Mouse (Mus musculus) midbrain, postnatal 0 days (tissue): ENCODE measurements around the gene Platr17. TPM values are rescaled to one million over a fixed set of nuclear protein-coding genes. Genes with fewer than 3 reads are reported as not detected.
A peak's percentile ranks its signal among the peaks of the same experiment; 100 is the strongest.

Experiments used
- ATAC-seq: fragments of 200-750 bp; cut with Nextera tagmentation; 2 replicates; pipeline ENCODE4 v1.8.0; 2017; ENCODE audit warnings: moderate number of reproducible peaks, mild to moderate bottlenecking, moderate TSS enrichment, moderate library complexity; ENCODE audit not compliant: low FRiP score
- DNase-seq: peaks from one replicate; pipeline ENCODE4 v3.0.0-alpha.2; 2015; ENCODE audit warnings: low spot score
- H3K27ac ChIP-seq: fragments of 300-500 bp; sonication (generic); 2 replicates; pipeline ENCODE4 v1.5.1; 2014; ENCODE audit warnings: low read depth, mild to moderate bottlenecking, low read length, mixed read lengths
- H3K27me3 ChIP-seq: fragments of 300-500 bp; sonication (generic); 2 replicates; pipeline ENCODE4 v1.6.1; 2014; ENCODE audit warnings: low read length, control low read depth, mixed read lengths; ENCODE audit not compliant: insufficient read depth
- H3K36me3 ChIP-seq: fragments of 300-500 bp; sonication (generic); 2 replicates; pipeline ENCODE4 v1.6.1; 2014; ENCODE audit warnings: low read length, control low read depth, mixed read lengths; ENCODE audit not compliant: insufficient read depth
- H3K4me1 ChIP-seq: fragments of 300-500 bp; sonication (generic); 2 replicates; pipeline ENCODE4 v1.6.1; 2014; ENCODE audit warnings: mild to moderate bottlenecking, control low read depth, antibody characterized with exemption, low read length, mixed read lengths; ENCODE audit not compliant: insufficient read depth
- H3K4me2 ChIP-seq: fragments of 300-500 bp; sonication (generic); 2 replicates; pipeline ENCODE4 v1.6.1; 2014; ENCODE audit warnings: low read depth, mild to moderate bottlenecking, low read length, mixed read lengths; ENCODE audit not compliant: poor library complexity, severe bottlenecking
- H3K4me3 ChIP-seq: fragments of 300-500 bp; sonication (generic); 2 replicates; pipeline ENCODE4 v1.5.1; 2014; ENCODE audit warnings: low read depth, mild to moderate bottlenecking, low read length, moderate library complexity
- H3K9ac ChIP-seq: fragments of 300-500 bp; sonication (generic); replicated peaks from 2 replicates; pipeline ENCODE4 v1.6.1; 2014; ENCODE audit warnings: mild to moderate bottlenecking, low read length, moderate library complexity, mixed read lengths; ENCODE audit not compliant: poor library complexity, severe bottlenecking
- H3K9me3 ChIP-seq: fragments of 300-500 bp; sonication (generic); 2 replicates; pipeline ENCODE4 v1.6.1; 2016; ENCODE audit warnings: low read length, control low read depth
- CTCF ChIP-seq: IDR thresholded peaks from 2 replicates; pipeline ENCODE4 v1.5.1; 2016; ENCODE audit warnings: antibody characterized with exemption, mild to moderate bottlenecking
- WGBS: fragments of 180-500 bp; shearing (Covaris S2); extraction: QIAGEN DNeasy Blood & Tissue Kit; methylation state at CpG from one replicate; pipeline ENCODE4 v1.1.7; 2014; 5-methylcytosine and 5-hydroxymethylcytosine counted together
- polyA plus RNA-seq: library from polyadenylated mRNA; unstranded; fragments of >200 nt; fragmentation: Nextera tagmentation; extraction: Ambion mirVana; gene quantifications from 2 replicates; pipeline ENCODE4 v1.2.1, GENCODE M21; 2015
- total RNA-seq: library from RNA; depleted of rRNA; stranded (reverse); fragments of >200 nt; gene quantifications from 2 replicates; pipeline ENCODE4 v1.2.3, GENCODE M21; 2014

The Platr17 gene
- total and polyA plus RNA-seq, 2 experiments from 2014 or later, result 0.22 to 1.5 TPM

- WGBS, result 2% methylated on average over 39 of the region's 45 CpGs
- Histone ChIP-seq H3K4me3 (peak overlapping the region; percentile 89), H3K4me1 (0 out of 2 replicates have a peak, but pooled peaks cover 5% of the 10 kb centered on the region), H3K9ac (peak overlapping the region; percentile 85), H3K4me2 (peak overlapping the region; percentile 99), H3K27ac (peak overlapping the region; percentile 89), H3K36me3 (peaks cover 13% of the 10 kb centered on the region), H3K27me3 (no peaks in the 10 kb centered on the region), H3K9me3 (no peaks in the 10 kb centered on the region)
- 0 out of 2 replicates have a peak, but pooled peaks have one; percentile 5 for ATAC-seq
- DNase-seq, result peak; percentile 48
- TF ChIP-seq CTCF, result 0 out of 2 replicates have a peak, but pooled peaks have one; percentile 11
Observed at GRCm38 (mm10) chr17:33930280-33931158, 25.6 kb downstream of the Platr17 start.

GRCm38 (mm10) chr17:33931159-33931866, 26.4 kb downstream of the Platr17 start:
- Histone ChIP-seq H3K36me3 (peaks cover 13% of the 10 kb centered on the region), H3K27ac (no peak overlapping the region), H3K9me3 (no peaks in the 10 kb centered on the region), H3K4me3 (peak overlapping the region; percentile 89), H3K9ac (peak overlapping the region; percentile 85), H3K4me2 (peak overlapping the region; percentile 99), H3K4me1 (0 out of 2 replicates have a peak, but pooled peaks cover 5% of the 10 kb centered on the region), H3K27me3 (no peaks in the 10 kb centered on the region)
- ATAC-seq (no peak), DNase-seq (no peak)
- TF ChIP-seq CTCF, result no peak
- WGBS, result 38% methylated on average over 18 of the region's 18 CpGs

GRCm38 (mm10) chr17:33931947-33932346, 27.0 kb downstream of the Platr17 start:
- H3K9ac ChIP-seq, result no peak overlapping the region
- H3K4me2 ChIP-seq, result no peak overlapping the region
- no peak overlapping the region for H3K27ac ChIP-seq
- 92% methylated on average over 11 of the region's 11 CpGs for WGBS
- no peak overlapping the region for H3K4me3 ChIP-seq
- no peak for TF ChIP-seq CTCF
- DNase-seq, result no peak
- H3K4me1 ChIP-seq, result 0 out of 2 replicates have a peak, but pooled peaks cover 5% of the 10 kb centered on the region
- H3K27me3 ChIP-seq, result no peaks in the 10 kb centered on the region
- H3K36me3 ChIP-seq, result peaks cover 15% of the 10 kb centered on the region
- ATAC-seq, result no peak
- H3K9me3 ChIP-seq, result no peaks in the 10 kb centered on the region

- no peak overlapping the region for H3K4me2 ChIP-seq
- 0 out of 2 replicates have a peak, but pooled peaks cover 5% of the 10 kb centered on the region for H3K4me1 ChIP-seq
- H3K36me3 ChIP-seq, result peaks cover 20% of the 10 kb centered on the region
- H3K4me3 ChIP-seq, result no peak overlapping the region
- no peaks in the 10 kb centered on the region for H3K9me3 ChIP-seq
- H3K27me3 ChIP-seq, result no peaks in the 10 kb centered on the region
- 88% methylated on average over 14 of the region's 14 CpGs for WGBS
- H3K9ac ChIP-seq, result no peak overlapping the region
- no peak overlapping the region for H3K27ac ChIP-seq
- TF ChIP-seq CTCF, result no peak
- ATAC-seq (no peak), DNase-seq (no peak)
Observed at GRCm38 (mm10) chr17:33932448-33932847, 27.5 kb downstream of the Platr17 start.

- Histone ChIP-seq H3K36me3 (peaks cover 20% of the 10 kb centered on the region), H3K4me2 (no peak overlapping the region), H3K9me3 (no peaks in the 10 kb centered on the region), H3K4me1 (0 out of 2 replicates have a peak, but pooled peaks cover 5% of the 10 kb centered on the region), H3K4me3 (no peak overlapping the region), H3K27ac (no peak overlapping the region), H3K9ac (no peak overlapping the region), H3K27me3 (no peaks in the 10 kb centered on the region)
- no peak for TF ChIP-seq CTCF
- DNase-seq (no peak), ATAC-seq (no peak)
- 95% methylated on average over 15 of the region's 15 CpGs for WGBS
Observed at GRCm38 (mm10) chr17:33932970-33933369, 28.0 kb downstream of the Platr17 start.
